Mouse (Mus musculus): ENCODE results near the gene Tpst2. TPM values are rescaled to one million over a fixed set of nuclear protein-coding genes. Genes with fewer than 3 reads are reported as not detected.

Gene Tpst2
- total RNA-seq, 4 experiments from 2014 or later, result 143 to 211 (median 173) TPM

GRCm38 (mm10) chr5:112255426-112255825 is 21.1 kb upstream of the Tpst2 start, which contains the start of gene Crybb1:
Crybb1 (plus strand) TSS chr5:112255815.
- peak; percentile 79 for DNase-seq

GRCm38 (mm10) chr5:112256457-112256856 is 20.0 kb upstream of the Tpst2 start:
- DNase-seq, result no peak

GRCm38 (mm10) chr5:112257896-112258295 is 18.6 kb upstream of the Tpst2 start:
- no peak for DNase-seq

- DNase-seq, result no peak
These were observed 16.4 kb upstream of the Tpst2 start for GRCm38 (mm10) chr5:112259862-112260650.

GRCm38 (mm10) chr5:112260818-112261217 is 15.7 kb upstream of the Tpst2 start:
- no peak for DNase-seq

- no peak for DNase-seq
These were observed 12.4 kb upstream of the Tpst2 start for GRCm38 (mm10) chr5:112264099-112264498.

- DNase-seq, result no peak
These were observed 11.4 kb upstream of the Tpst2 start for GRCm38 (mm10) chr5:112265110-112265509.

GRCm38 (mm10) chr5:112265515-112265914 is 11.0 kb upstream of the Tpst2 start:
- no peak for DNase-seq

- DNase-seq, result no peak
These were observed 10.3 kb upstream of the Tpst2 start for GRCm38 (mm10) chr5:112266011-112266777.

GRCm38 (mm10) chr5:112270764-112271541 is 5.5 kb upstream of the Tpst2 start:
- DNase-seq, result no peak

GRCm38 (mm10) chr5:112272934-112273333 is 3.6 kb upstream of the Tpst2 start:
- no peak for DNase-seq

GRCm38 (mm10) chr5:112273746-112274463 is 2.6 kb upstream of the Tpst2 start:
- no peak for DNase-seq

- DNase-seq, result no peak
These were observed 1.3 kb upstream of the Tpst2 start for GRCm38 (mm10) chr5:112275021-112275804.

GRCm38 (mm10) chr5:112276907-112277348 is 437 bp downstream of the Tpst2 start:
- no peak for DNase-seq

GRCm38 (mm10) chr5:112277906-112278470 is 1.5 kb downstream of the Tpst2 start:
- no peak for DNase-seq

- DNase-seq, result peak; percentile 85
These were observed 2.9 kb downstream of the Tpst2 start for GRCm38 (mm10) chr5:112279181-112280021.

- no peak for DNase-seq
These were observed 3.7 kb downstream of the Tpst2 start for GRCm38 (mm10) chr5:112280151-112280550.

- no peak for DNase-seq
These were observed 4.6 kb downstream of the Tpst2 start for GRCm38 (mm10) chr5:112280863-112281660.

- DNase-seq, result no peak
These were observed 5.2 kb downstream of the Tpst2 start for GRCm38 (mm10) chr5:112281676-112282075.
